Mouse (Mus musculus): ENCODE measurements around the gene Gm8369.

DNA sequence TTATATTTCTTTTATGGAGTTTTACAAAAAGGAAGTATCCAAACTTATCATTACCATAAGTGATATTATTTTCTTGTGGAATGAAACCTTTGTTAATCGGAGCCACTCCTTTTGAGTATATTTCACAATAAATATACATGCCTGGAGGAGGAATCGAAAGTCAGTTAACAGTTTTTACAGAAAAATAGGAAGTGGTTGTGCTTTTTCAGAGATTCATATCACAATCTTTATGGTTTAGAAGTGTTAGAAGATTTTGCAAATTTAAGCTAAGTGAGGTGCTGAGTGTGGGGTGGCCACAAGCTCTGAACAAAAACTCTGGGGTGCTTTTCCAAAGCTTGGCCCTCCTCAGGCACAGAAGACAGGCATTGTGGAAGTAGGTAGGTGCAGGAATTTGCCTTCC, 38.5 kb upstream of the Gm8369 start:
- TF ChIP-seq POLR2A (IDR thresholded peaks at IDR 0.05; ENCODE audit: low read depth, low read length) = no peak
- no peak for TF ChIP-seq CTCF (IDR thresholded peaks at IDR 0.05; ENCODE audit: extremely low read depth, insufficient read depth, insufficient read length, insufficient replicate concordance)
